Mouse (Mus musculus): ENCODE measurements at regions not wholly inside any gene's neighbourhood (a gene's known extent, or its start where the extent isn't known, plus 50 kb on each side); places are given as distances from the start of the nearest gene placed in this dataset.

- 44% methylated on average over 4 of the region's 4 CpGs for WGBS
- no peaks in the 10 kb centered on the region for H3K27me3 ChIP-seq (replicated peaks)
- H3K4me3 ChIP-seq, result no peak overlapping the region
- no peak overlapping the region for H3K4me2 ChIP-seq (replicated peaks)
- no peaks in the 10 kb centered on the region for H3K9me3 ChIP-seq
- H3K4me1 ChIP-seq, result no peaks in the 10 kb centered on the region
- no peak overlapping the region for H3K9ac ChIP-seq
- no peak overlapping the region for H3K27ac ChIP-seq
- no peaks in the 10 kb centered on the region for H3K36me3 ChIP-seq
- no peak for ATAC-seq (ENCODE audit: low FRiP score, low read depth)
These were observed 278.7 kb downstream of the Cenpw start for GRCm38 (mm10) chr10:29921658-29922057.

DNA sequence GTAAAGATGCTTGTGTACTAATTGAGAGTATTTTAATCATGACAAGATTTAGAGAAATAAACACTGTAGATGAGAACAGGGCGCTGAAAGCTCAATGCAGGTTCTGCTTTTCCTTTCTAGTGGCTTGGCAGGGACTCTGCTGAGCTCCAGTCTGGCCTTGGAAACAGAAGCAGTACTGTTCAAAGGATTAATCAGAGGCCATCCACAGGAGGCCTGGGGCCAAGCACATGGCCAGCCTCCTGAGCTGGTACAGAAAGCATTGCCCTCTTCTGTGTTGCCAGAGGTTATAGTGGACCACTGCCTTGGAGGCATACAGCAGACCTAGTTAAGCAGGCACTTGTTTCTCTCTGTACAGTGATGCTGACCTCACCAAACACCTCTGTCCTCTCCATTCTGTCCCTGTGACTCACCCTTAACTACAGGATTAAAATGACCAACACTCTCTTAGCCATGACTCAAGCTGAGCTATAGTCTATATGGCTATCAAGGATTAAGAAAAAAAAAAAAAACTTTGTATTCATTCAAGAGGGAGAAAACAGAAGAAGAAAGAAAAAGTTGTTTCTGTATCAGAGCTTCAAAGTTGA lies 302.5 kb downstream of the Cenpw start:
- Histone ChIP-seq H3K9ac (no peak overlapping the region), H3K4me1 (no peaks in the 10 kb centered on the region), H3K4me2 (replicated peaks) (no peak overlapping the region), H3K27me3 (replicated peaks) (no peaks in the 10 kb centered on the region), H3K9me3 (no peaks in the 10 kb centered on the region), H3K27ac (no peak overlapping the region), H3K36me3 (no peaks in the 10 kb centered on the region), H3K4me3 (no peak overlapping the region)
- no peak for ATAC-seq (ENCODE audit: low FRiP score, low read depth)
- WGBS, result 56% methylated on average over 1 of the region's 1 CpGs

DNA sequence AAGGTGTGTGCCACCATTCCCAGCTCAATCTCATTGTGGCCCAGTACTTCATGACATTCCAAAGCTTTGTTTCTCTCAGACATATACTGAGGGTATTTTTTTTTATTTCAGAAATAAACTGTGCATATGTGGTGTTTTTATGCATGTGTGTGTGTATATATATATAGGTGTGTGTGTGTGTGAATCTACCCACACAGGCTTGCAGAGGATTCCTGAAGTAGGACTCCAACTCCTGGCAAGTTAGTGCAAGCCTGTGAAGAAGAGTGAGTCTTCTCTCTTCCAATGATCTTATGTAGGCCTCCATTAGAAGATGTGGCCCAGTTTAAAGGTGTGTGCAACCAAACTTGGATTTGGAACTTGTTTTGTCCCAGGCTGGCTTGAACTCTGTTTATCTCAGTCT lies 328.9 kb upstream of the Rspo3 start:
- Histone ChIP-seq H3K4me2 (replicated peaks) (no peak overlapping the region), H3K9ac (no peak overlapping the region), H3K36me3 (no peaks in the 10 kb centered on the region), H3K9me3 (no peaks in the 10 kb centered on the region), H3K27ac (no peak overlapping the region), H3K27me3 (replicated peaks) (no peaks in the 10 kb centered on the region), H3K4me3 (no peak overlapping the region), H3K4me1 (no peaks in the 10 kb centered on the region)
- no peak for ATAC-seq (ENCODE audit: low FRiP score, low read depth)

DNA sequence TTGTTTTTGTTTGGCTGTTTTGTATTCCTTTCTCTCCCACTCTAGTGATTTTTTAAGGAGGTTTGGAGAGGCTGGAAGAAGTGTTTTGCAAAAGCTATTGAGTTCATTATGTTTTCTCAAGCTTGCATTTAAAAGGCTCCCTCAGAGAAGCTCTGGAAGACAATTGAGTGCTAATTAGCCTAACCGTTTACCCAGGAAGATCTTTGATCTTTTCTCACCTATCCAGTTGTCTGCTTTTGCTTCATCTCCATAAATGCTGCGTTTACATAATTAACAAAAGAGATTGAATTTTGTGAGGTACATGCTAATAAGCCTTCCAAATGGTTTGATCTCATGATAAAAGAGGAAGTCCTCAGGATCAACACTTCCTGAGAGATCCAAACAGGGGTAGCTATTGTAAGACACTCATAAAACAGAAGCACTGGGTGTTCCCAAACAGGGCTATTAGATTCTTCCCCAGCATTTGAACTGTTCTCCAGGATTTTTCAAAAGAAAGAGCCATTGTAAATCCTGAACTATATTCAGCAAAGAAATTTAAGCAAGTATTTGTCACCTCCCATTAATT lies 320.2 kb upstream of the Rspo3 start:
- H3K9ac ChIP-seq, result no peak overlapping the region
- no peak overlapping the region for H3K27ac ChIP-seq
- ATAC-seq (ENCODE audit: low FRiP score, low read depth), result no peak
- WGBS, result 2% methylated on average over 2 of the region's 2 CpGs
- H3K36me3 ChIP-seq, result no peaks in the 10 kb centered on the region
- no peaks in the 10 kb centered on the region for H3K9me3 ChIP-seq
- H3K4me1 ChIP-seq, result no peaks in the 10 kb centered on the region
- no peaks in the 10 kb centered on the region for H3K27me3 ChIP-seq (replicated peaks)
- H3K4me3 ChIP-seq, result no peak overlapping the region
- H3K4me2 ChIP-seq (replicated peaks), result no peak overlapping the region

DNA sequence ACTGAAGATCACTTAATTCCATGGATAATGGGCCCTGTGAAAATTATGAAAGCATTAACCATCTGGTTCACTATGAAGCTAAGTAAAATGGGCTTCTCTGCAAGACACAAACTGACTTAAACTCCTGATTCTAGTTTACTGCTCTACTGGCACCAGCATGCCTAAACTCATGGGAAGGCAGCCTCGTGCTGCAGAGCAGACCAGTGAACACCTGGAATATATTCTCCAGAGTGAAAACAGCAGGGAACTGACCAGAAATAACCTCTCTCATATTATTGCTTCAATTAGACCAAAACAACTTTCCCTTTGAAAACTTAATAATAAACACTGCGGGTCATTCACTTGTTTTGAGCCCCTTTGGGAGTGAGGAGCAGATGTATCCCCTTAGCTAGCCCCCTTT lies 316.8 kb upstream of the Rspo3 start:
- ATAC-seq (ENCODE audit: low FRiP score, low read depth), result no peak

DNA sequence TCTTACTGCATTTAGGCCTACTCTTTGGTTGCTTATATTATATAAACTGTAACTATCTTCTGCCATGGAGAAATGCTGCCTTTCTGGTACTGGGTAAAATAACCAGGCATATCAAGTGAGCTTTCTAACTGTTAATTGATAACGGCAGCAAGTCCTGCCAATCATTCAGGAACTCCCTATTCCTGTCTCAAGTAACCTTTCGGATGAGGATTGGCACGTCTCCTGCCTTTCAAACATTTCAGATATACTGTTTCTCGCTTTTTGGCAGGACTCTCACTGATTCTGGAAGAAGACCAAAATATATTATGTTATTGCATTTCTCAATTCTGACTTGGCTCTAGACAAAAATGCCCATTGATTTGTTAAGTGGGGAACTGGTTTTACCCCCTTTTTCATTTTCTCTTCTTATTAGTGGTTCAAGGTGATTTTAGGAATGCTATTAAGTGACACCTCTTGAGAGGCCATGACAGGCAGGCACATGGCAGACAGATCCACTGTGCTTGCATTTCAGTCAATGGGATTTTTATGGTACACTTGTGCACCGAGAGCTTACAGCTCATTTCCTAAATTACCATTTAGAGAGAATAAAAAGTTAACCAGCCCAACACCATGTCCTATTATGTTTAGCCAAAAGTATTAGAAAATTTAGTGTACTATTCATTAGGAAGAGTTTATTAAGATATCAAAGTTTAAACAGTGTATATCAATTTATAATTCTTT lies 289.4 kb upstream of the Rspo3 start:
- H3K27me3 ChIP-seq (replicated peaks), result no peaks in the 10 kb centered on the region
- ATAC-seq (ENCODE audit: low FRiP score, low read depth), result no peak
- no peaks in the 10 kb centered on the region for H3K4me1 ChIP-seq
- H3K36me3 ChIP-seq, result no peaks in the 10 kb centered on the region
- no peak overlapping the region for H3K4me2 ChIP-seq (replicated peaks)
- H3K9ac ChIP-seq, result no peak overlapping the region
- H3K9me3 ChIP-seq, result no peaks in the 10 kb centered on the region
- no peak overlapping the region for H3K27ac ChIP-seq
- 74% methylated on average over 5 of the region's 5 CpGs for WGBS
- no peak overlapping the region for H3K4me3 ChIP-seq

More for the DNA sequence above, 316.8 kb upstream of the Rspo3 start:
- no peak overlapping the region for H3K27ac ChIP-seq
- no peak overlapping the region for H3K4me2 ChIP-seq (replicated peaks)
- H3K9me3 ChIP-seq, result no peaks in the 10 kb centered on the region
- no peaks in the 10 kb centered on the region for H3K4me1 ChIP-seq
- H3K27me3 ChIP-seq (replicated peaks), result no peaks in the 10 kb centered on the region
- no peaks in the 10 kb centered on the region for H3K36me3 ChIP-seq
- WGBS, result 48% methylated on average over 2 of the region's 2 CpGs
- no peak overlapping the region for H3K4me3 ChIP-seq
- H3K9ac ChIP-seq, result no peak overlapping the region

DNA sequence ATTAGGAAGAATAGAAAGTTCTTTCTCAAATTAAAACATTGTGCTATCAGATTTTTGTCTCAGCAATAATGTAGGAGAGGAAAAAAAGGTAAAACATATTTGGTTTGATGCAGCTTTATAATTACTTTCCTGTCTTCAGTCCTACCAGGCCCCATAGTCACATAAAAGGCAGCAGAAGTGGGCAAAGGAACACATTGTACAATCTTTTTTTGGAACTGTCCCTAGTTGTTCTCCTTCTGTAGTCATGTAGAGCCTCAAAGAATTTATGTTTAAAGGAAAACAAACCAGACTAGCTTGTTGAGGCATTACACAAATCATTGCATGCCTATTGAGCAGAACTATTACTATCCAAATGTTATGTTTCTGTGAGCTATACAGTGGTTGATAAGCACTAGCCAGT lies 288.7 kb upstream of the Rspo3 start:
- Histone ChIP-seq H3K9ac (no peak overlapping the region), H3K36me3 (no peaks in the 10 kb centered on the region), H3K9me3 (no peaks in the 10 kb centered on the region), H3K27me3 (replicated peaks) (no peaks in the 10 kb centered on the region), H3K4me3 (no peak overlapping the region), H3K4me2 (replicated peaks) (no peak overlapping the region), H3K27ac (no peak overlapping the region), H3K4me1 (no peaks in the 10 kb centered on the region)
- ATAC-seq (ENCODE audit: low FRiP score, low read depth), result no peak

DNA sequence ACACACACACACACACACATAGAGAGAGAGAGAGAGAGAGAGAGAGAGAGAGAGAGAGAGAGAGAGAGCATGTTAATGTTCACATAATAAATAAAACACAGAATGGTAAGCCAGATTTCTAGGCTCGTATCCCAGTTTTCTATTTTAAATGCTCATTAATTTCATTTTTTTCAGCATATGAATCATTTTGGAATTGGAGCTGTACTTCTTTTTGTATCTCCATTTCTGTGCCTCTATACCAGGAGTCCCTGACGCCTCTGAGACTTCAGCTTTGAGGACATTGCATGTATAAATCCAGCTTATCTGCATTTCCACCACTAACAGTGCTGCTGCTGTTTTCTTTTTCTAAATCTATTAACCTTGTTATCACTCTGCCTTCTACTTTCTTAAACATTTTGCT lies 287.5 kb upstream of the Rspo3 start:
- Histone ChIP-seq H3K4me3 (no peak overlapping the region), H3K4me2 (replicated peaks) (no peak overlapping the region), H3K9me3 (no peaks in the 10 kb centered on the region), H3K27me3 (replicated peaks) (no peaks in the 10 kb centered on the region), H3K4me1 (no peaks in the 10 kb centered on the region), H3K36me3 (no peaks in the 10 kb centered on the region), H3K9ac (no peak overlapping the region), H3K27ac (no peak overlapping the region)
- 86% methylated on average over 2 of the region's 2 CpGs for WGBS
- ATAC-seq (ENCODE audit: low FRiP score, low read depth), result no peak

- Histone ChIP-seq H3K9ac (no peak overlapping the region), H3K4me1 (no peaks in the 10 kb centered on the region), H3K27me3 (replicated peaks) (no peaks in the 10 kb centered on the region), H3K4me2 (replicated peaks) (no peak overlapping the region), H3K9me3 (no peaks in the 10 kb centered on the region), H3K36me3 (no peaks in the 10 kb centered on the region), H3K27ac (no peak overlapping the region), H3K4me3 (no peak overlapping the region)
- ATAC-seq (ENCODE audit: low FRiP score, low read depth), result 0 out of 2 replicates have a peak, but pooled peaks have one; percentile 76
- WGBS, result 46% methylated on average over 6 of the region's 6 CpGs
These were observed 268.4 kb upstream of the Rspo3 start for GRCm38 (mm10) chr10:29803915-29804545.

GRCm38 (mm10) chr10:29802637-29803036 lies 267.0 kb upstream of the Rspo3 start:
- no peaks in the 10 kb centered on the region for H3K9me3 ChIP-seq
- no peaks in the 10 kb centered on the region for H3K4me1 ChIP-seq
- WGBS, result 92% methylated on average over 3 of the region's 3 CpGs
- H3K27ac ChIP-seq, result no peak overlapping the region
- H3K9ac ChIP-seq, result no peak overlapping the region
- ATAC-seq (ENCODE audit: low FRiP score, low read depth), result no peak
- H3K36me3 ChIP-seq, result no peaks in the 10 kb centered on the region
- no peak overlapping the region for H3K4me2 ChIP-seq (replicated peaks)
- H3K27me3 ChIP-seq (replicated peaks), result no peaks in the 10 kb centered on the region
- H3K4me3 ChIP-seq, result no peak overlapping the region

DNA sequence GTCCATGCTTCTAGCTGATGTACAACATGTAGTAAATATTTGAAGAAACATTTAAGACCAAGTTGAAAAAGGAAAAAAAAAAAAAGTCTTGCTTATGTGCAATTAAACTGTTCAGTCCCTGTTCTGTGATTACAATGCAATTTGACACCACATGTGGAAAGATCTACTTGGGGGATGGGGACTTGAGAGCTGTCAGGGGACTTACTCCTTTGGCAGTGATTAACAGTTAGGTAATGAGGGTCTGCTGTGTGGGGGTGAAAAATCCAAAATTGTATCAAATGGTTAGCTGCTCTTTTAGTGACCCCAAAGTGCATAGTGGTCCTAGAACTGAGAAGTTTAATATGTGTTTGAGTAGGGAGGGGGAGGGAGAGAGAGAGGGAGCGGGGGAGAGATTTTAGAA lies 259.0 kb upstream of the Rspo3 start:
- Histone ChIP-seq H3K9ac (no peak overlapping the region), H3K36me3 (no peaks in the 10 kb centered on the region), H3K27ac (no peak overlapping the region), H3K27me3 (replicated peaks) (no peaks in the 10 kb centered on the region), H3K4me2 (replicated peaks) (no peak overlapping the region), H3K4me3 (no peak overlapping the region), H3K4me1 (no peaks in the 10 kb centered on the region), H3K9me3 (no peaks in the 10 kb centered on the region)
- 91% methylated on average over 1 of the region's 1 CpGs for WGBS
- no peak for ATAC-seq (ENCODE audit: low FRiP score, low read depth)

GRCm38 (mm10) chr10:29786220-29786810 lies 250.6 kb upstream of the Rspo3 start:
- Histone ChIP-seq H3K4me2 (replicated peaks) (no peak overlapping the region), H3K9me3 (no peaks in the 10 kb centered on the region), H3K36me3 (no peaks in the 10 kb centered on the region), H3K27me3 (replicated peaks) (no peaks in the 10 kb centered on the region), H3K9ac (no peak overlapping the region), H3K4me3 (no peak overlapping the region), H3K27ac (no peak overlapping the region), H3K4me1 (no peaks in the 10 kb centered on the region)
- no peak for ATAC-seq (ENCODE audit: low FRiP score, low read depth)
- WGBS, result 73% methylated on average over 2 of the region's 2 CpGs

Measured in neural tube, embryonic 12.5 days (tissue).